ENCODE assay signal across 12 mouse cellular contexts in the genomic region with DNA sequence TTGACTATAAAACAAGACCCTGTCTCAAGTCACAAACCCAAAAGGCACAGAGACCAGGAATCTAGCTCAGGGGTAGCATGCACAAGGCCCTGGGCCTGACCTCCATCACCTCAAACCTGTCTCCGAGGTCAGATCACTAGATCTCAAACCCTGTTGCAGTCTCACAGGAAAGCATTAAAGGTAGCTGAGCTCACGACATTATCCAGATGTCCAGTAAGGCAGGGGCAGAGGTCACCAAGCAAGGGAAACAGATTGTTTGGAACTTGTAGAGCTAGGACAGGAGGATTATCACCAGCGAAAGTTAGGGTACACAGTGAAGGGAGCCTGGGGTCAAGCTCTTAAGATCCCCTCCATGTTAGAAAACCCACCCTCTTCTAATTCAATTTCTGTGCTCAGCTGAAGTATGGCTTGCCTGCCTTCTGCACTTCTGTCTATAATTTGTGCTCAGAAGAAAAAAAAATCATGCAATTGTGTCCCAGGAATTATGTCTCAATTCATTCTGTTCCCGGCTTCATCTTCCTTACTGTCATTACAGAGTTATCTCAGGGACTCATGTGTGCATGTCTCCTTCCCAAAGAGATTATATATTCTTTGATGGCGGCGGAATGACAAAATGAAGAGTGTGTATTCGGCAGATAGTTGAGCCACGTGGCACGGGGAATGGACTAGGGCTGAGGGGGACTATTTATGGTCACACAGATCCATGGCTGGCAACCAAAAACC. TPM values are rescaled to one million over a fixed set of nuclear protein-coding genes. Genes with fewer than 3 reads are reported as not detected.
A peak's percentile ranks its signal among the peaks of the same experiment; 100 is the strongest.
DNase-seq lines count a peak whose midpoint lies in the region; ATAC-seq and TF ChIP-seq lines count a peak whose summit lies in the region.
"Had no signal": no experiment of that assay in that cellular context is flagged by ENCODE, and none has a peak within 500 bp of the region (broad histone marks: within the 10 kb centered on the region; RNA-seq: fewer than 3 reads in every experiment).

No protein-coding gene starts in this region.

- 0 out of 2 replicates have a peak, but pooled peaks have one; percentile 9 for ATAC-seq in heart, embryonic 12.5 days (ENCODE audit: insufficient number of reproducible peaks, low FRiP score)
- no peak for ATAC-seq in midbrain, embryonic 15.5 days (replicated peaks)
- no peak for ATAC-seq in midbrain, embryonic 16.5 days
- peak; percentile 60 for ATAC-seq in liver, embryonic 14.5 days (ENCODE audit: insufficient read depth)

- H3K9ac ChIP-seq in heart, embryonic 12.5 days = no peak overlapping the region
- H3K9ac ChIP-seq in midbrain, embryonic 15.5 days = no peak overlapping the region
- no peak overlapping the region for H3K9ac ChIP-seq in midbrain, embryonic 16.5 days (ENCODE audit: low read depth, low read length)
- peak overlapping the region; percentile 14 for H3K9ac ChIP-seq in liver, embryonic 14.5 days (replicated peaks)
- H3K9ac ChIP-seq: hindbrain, embryonic 15.5 days; neural tube, embryonic 15.5 days had no signal

- TF ChIP-seq CTCF in liver, embryonic 14.5 days (IDR thresholded peaks at IDR 0.05; ENCODE audit: low read depth) = no peak

- intact Hi-C loops in gastrocnemius, postnatal 14 days (cut with DNase I; ENCODE audit: low total_unique reads) = no loop called here

- 0 out of 2 replicates have a peak overlapping the region, but pooled peaks have one; percentile 6 for H3K4me2 ChIP-seq in heart, embryonic 12.5 days
- no peak overlapping the region for H3K4me2 ChIP-seq in midbrain, embryonic 15.5 days
- no peak overlapping the region for H3K4me2 ChIP-seq in midbrain, embryonic 16.5 days (ENCODE audit: low read length)
- peak overlapping the region; percentile 59 for H3K4me2 ChIP-seq in liver, embryonic 14.5 days (ENCODE audit: low read depth)
- H3K4me2 ChIP-seq: hindbrain, embryonic 15.5 days; neural tube, embryonic 15.5 days had no signal

- TF ChIP-seq EP300 in liver, embryonic 14.5 days (IDR thresholded peaks at IDR 0.05; ENCODE audit: low read depth) = peak; percentile 90

- no peaks in the 10 kb centered on the region for H3K9me3 ChIP-seq in heart, embryonic 12.5 days (replicated peaks)
- no peaks in the 10 kb centered on the region for H3K9me3 ChIP-seq in midbrain, embryonic 15.5 days
- no peaks in the 10 kb centered on the region for H3K9me3 ChIP-seq in midbrain, embryonic 16.5 days (replicated peaks; ENCODE audit: control insufficient read depth, low read length, poor library complexity, severe bottlenecking)
- H3K9me3 ChIP-seq in liver, embryonic 14.5 days (ENCODE audit: control insufficient read depth, low read length) = no peaks in the 10 kb centered on the region
- H3K9me3 ChIP-seq: hindbrain, embryonic 15.5 days; neural tube, embryonic 15.5 days had no signal

- H3K27ac ChIP-seq in heart, embryonic 12.5 days (ENCODE audit: poor library complexity, severe bottlenecking) = 0 out of 2 replicates have a peak overlapping the region, but pooled peaks have one; percentile 12
- 0 out of 2 replicates have a peak overlapping the region, but pooled peaks have one; percentile 5 for H3K27ac ChIP-seq in midbrain, embryonic 15.5 days
- no peak overlapping the region for H3K27ac ChIP-seq in midbrain, embryonic 16.5 days (ENCODE audit: low read length)
- H3K27ac ChIP-seq in liver, embryonic 14.5 days = peak overlapping the region; percentile 94
- H3K27ac ChIP-seq: gastrocnemius, adult 2 months; hindbrain, embryonic 15.5 days; neural tube, embryonic 15.5 days had no signal

- H3K4me1 ChIP-seq in heart, embryonic 12.5 days (replicated peaks) = peaks cover 51% of the 10 kb centered on the region
- peaks cover 33% of the 10 kb centered on the region for H3K4me1 ChIP-seq in midbrain, embryonic 15.5 days
- peaks cover 27% of the 10 kb centered on the region for H3K4me1 ChIP-seq in midbrain, embryonic 16.5 days (ENCODE audit: control insufficient read depth, insufficient read depth, low read length)
- H3K4me1 ChIP-seq in liver, embryonic 14.5 days (replicated peaks; ENCODE audit: control insufficient read depth in 2 of 2, insufficient read depth in 2 of 2, low read length in 1 of 2) = peaks cover 65 to 75% of the 10 kb centered on the region in 2 experiments

- no peak overlapping the region for H3K4me3 ChIP-seq in heart, embryonic 12.5 days
- no peak overlapping the region for H3K4me3 ChIP-seq in midbrain, embryonic 15.5 days
- no peak overlapping the region for H3K4me3 ChIP-seq in midbrain, embryonic 16.5 days (ENCODE audit: low read depth, low read length)
- peak overlapping the region in 1 of 2 experiments; percentile 17; a peak in 1 of 4 replicates for H3K4me3 ChIP-seq in liver, embryonic 14.5 days (ENCODE audit: insufficient read depth in 1 of 2, low read depth in 2 of 2, low read length in 2 of 2)
- H3K4me3 ChIP-seq: gastrocnemius, adult 2 months; hindbrain, embryonic 15.5 days; neural tube, embryonic 15.5 days had no signal

- H3K27me3 ChIP-seq in heart, embryonic 12.5 days (replicated peaks) = peaks cover 5% of the 10 kb centered on the region; the same call in 1 of the 2 replicates
- no peaks in the 10 kb centered on the region for H3K27me3 ChIP-seq in midbrain, embryonic 15.5 days (replicated peaks)
- H3K27me3 ChIP-seq in midbrain, embryonic 16.5 days (ENCODE audit: control insufficient read depth, insufficient read depth, low read depth, low read length) = no peaks in the 10 kb centered on the region
- H3K27me3 ChIP-seq in liver, embryonic 14.5 days (ENCODE audit: control insufficient read depth, insufficient read depth, low read length) = no peaks in the 10 kb centered on the region
- H3K27me3 ChIP-seq: hindbrain, embryonic 15.5 days; neural tube, embryonic 15.5 days had no signal

- no peak for DNase-seq in heart, adult 9 months (ENCODE audit: low spot score in 2 of 2)
- DNase-seq in liver, embryonic 14.5 days (ENCODE audit: low read depth in 3 of 3, low spot score in 3 of 3) = peak; percentile 72 to 76 (median 74)
- DNase-seq in left cerebral cortex, adult 11 months (ENCODE audit: low spot score) = no peak
- no peak for DNase-seq in layer of hippocampus, adult 18-20 months (ENCODE audit: low spot score in 2 of 2)
- DNase-seq in gastrocnemius, postnatal 14 days = no peak
- DNase-seq: gastrocnemius, adult 2 months; thymus, postnatal 25 days had no signal

- H3K36me3 ChIP-seq in heart, embryonic 12.5 days = no peaks in the 10 kb centered on the region
- no peaks in the 10 kb centered on the region for H3K36me3 ChIP-seq in midbrain, embryonic 15.5 days (replicated peaks)
- H3K36me3 ChIP-seq in midbrain, embryonic 16.5 days (ENCODE audit: control insufficient read depth, insufficient read depth, low read length) = no peaks in the 10 kb centered on the region
- H3K36me3 ChIP-seq in liver, embryonic 14.5 days (replicated peaks; ENCODE audit: control insufficient read depth, insufficient read depth, low read depth) = no peaks in the 10 kb centered on the region
- H3K36me3 ChIP-seq: hindbrain, embryonic 15.5 days; neural tube, embryonic 15.5 days had no signal

- WGBS in heart, embryonic 12.5 days = 22% methylated on average over 9 of the region's 9 CpGs
- WGBS in midbrain, embryonic 15.5 days = 72% methylated on average over 9 of the region's 9 CpGs
- 72% methylated on average over 9 of the region's 9 CpGs for WGBS in midbrain, embryonic 16.5 days
- 17% methylated on average over 9 of the region's 9 CpGs for WGBS in liver, embryonic 14.5 days (ENCODE audit: insufficient replicate concordance)

RNA-seq across cellular contexts. Expression of a gene that starts 7.6 kb away (rescaled TPM):
- polyA plus RNA-seq in heart, embryonic 12.5 days (2016; fragmentation: Nextera tagmentation; extraction: Ambion mirVana) = 2.5 and 3.2 TPM in 2 replicates
- polyA plus RNA-seq in midbrain, embryonic 15.5 days (2015; fragmentation: Nextera tagmentation; extraction: Ambion mirVana) = 30.1 and 30.9 TPM in 2 replicates
- 27.3 and 28.2 TPM in 2 replicates for polyA plus RNA-seq in midbrain, embryonic 16.5 days (2015; fragmentation: Nextera tagmentation; extraction: Ambion mirVana)
- 3.0 and 3.4 TPM in 2 replicates for polyA plus RNA-seq in liver, embryonic 14.5 days (2012; rRNA removed)
- polyA plus RNA-seq in liver, embryonic 14.5 days (2014; fragmentation: Nextera tagmentation; extraction: Ambion mirVana) = 9.9 and 10.2 TPM in 2 replicates
- total RNA-seq in layer of hippocampus, adult 18-20 months (2021) = 10 to 100 TPM; 17.8 to 22.3 TPM
- 1 to 10 TPM; 4.9 to 7.2 TPM for total RNA-seq in gastrocnemius, postnatal 14 days (2021)

RNA-seq across cellular contexts. Expression of a gene that starts 10.6 kb away (rescaled TPM):
- polyA plus RNA-seq in heart, embryonic 12.5 days (2016; fragmentation: Nextera tagmentation; extraction: Ambion mirVana) = 3.6 TPM in 2 replicates
- 9.5 and 9.7 TPM in 2 replicates for polyA plus RNA-seq in midbrain, embryonic 15.5 days (2015; fragmentation: Nextera tagmentation; extraction: Ambion mirVana)
- 5.0 and 5.6 TPM in 2 replicates for polyA plus RNA-seq in midbrain, embryonic 16.5 days (2015; fragmentation: Nextera tagmentation; extraction: Ambion mirVana)
- polyA plus RNA-seq in liver, embryonic 14.5 days (2012; rRNA removed) = 5.2 and 5.4 TPM in 2 replicates
- polyA plus RNA-seq in liver, embryonic 14.5 days (2014; fragmentation: Nextera tagmentation; extraction: Ambion mirVana) = 2.9 and 3.4 TPM in 2 replicates
- 10 to 100 TPM; 12.9 to 13.1 TPM for total RNA-seq in layer of hippocampus, adult 18-20 months (2021)
- total RNA-seq in gastrocnemius, postnatal 14 days (2021) = 10 to 100 TPM; 19.9 to 28.3 TPM

RNA-seq across cellular contexts. Expression of a gene that starts 35.5 kb away (rescaled TPM):
- 17.8 and 19.5 TPM in 2 replicates for polyA plus RNA-seq in heart, embryonic 12.5 days (2016; fragmentation: Nextera tagmentation; extraction: Ambion mirVana)
- 5.2 and 6.2 TPM in 2 replicates for polyA plus RNA-seq in midbrain, embryonic 15.5 days (2015; fragmentation: Nextera tagmentation; extraction: Ambion mirVana)
- polyA plus RNA-seq in midbrain, embryonic 16.5 days (2015; fragmentation: Nextera tagmentation; extraction: Ambion mirVana) = 4.3 TPM in 2 replicates
- 16.8 and 21.8 TPM in 2 replicates for polyA plus RNA-seq in liver, embryonic 14.5 days (2012; rRNA removed)
- polyA plus RNA-seq in liver, embryonic 14.5 days (2014; fragmentation: Nextera tagmentation; extraction: Ambion mirVana) = 29.5 and 30.0 TPM in 2 replicates
- total RNA-seq in layer of hippocampus, adult 18-20 months (2021) = 1 to 10 TPM; 2.6 to 2.9 TPM
- total RNA-seq in gastrocnemius, postnatal 14 days (2021) = 1 to 10 TPM; 6.8 to 9.9 TPM

RNA-seq across cellular contexts. Expression of a gene that starts 58.6 kb away (rescaled TPM):
- polyA plus RNA-seq in heart, embryonic 12.5 days (2016; fragmentation: Nextera tagmentation; extraction: Ambion mirVana) = 16.9 TPM in 2 replicates
- 16.7 and 18.5 TPM in 2 replicates for polyA plus RNA-seq in midbrain, embryonic 15.5 days (2015; fragmentation: Nextera tagmentation; extraction: Ambion mirVana)
- 19.2 TPM in 2 replicates for polyA plus RNA-seq in midbrain, embryonic 16.5 days (2015; fragmentation: Nextera tagmentation; extraction: Ambion mirVana)
- 4.8 and 6.0 TPM in 2 replicates for polyA plus RNA-seq in liver, embryonic 14.5 days (2012; rRNA removed)
- polyA plus RNA-seq in liver, embryonic 14.5 days (2014; fragmentation: Nextera tagmentation; extraction: Ambion mirVana) = 5.0 and 7.4 TPM in 2 replicates
- total RNA-seq in layer of hippocampus, adult 18-20 months (2021) = 10 to 100 TPM; 31.8 to 32.2 TPM
- 10 to 100 TPM; 29.9 to 37.2 TPM for total RNA-seq in gastrocnemius, postnatal 14 days (2021)

Comparison
In these comparisons a context has a peak if more than half of its experiments do, and no peak if none do; other contexts are left out.
1. ATAC-seq: peak in heart, embryonic 12.5 days (single experiment) and liver, embryonic 14.5 days (single experiment); none in midbrain, embryonic 15.5 days (single experiment) and midbrain, embryonic 16.5 days (single experiment).
2. H3K4me2 ChIP-seq: peak in heart, embryonic 12.5 days (single experiment) and liver, embryonic 14.5 days (single experiment); none in midbrain, embryonic 15.5 days (single experiment) and midbrain, embryonic 16.5 days (single experiment).
3. DNase-seq: peak in liver, embryonic 14.5 days (3 of 3); none in heart, adult 9 months (0 of 2), left cerebral cortex, adult 11 months (single experiment), layer of hippocampus, adult 18-20 months (0 of 2) and gastrocnemius, postnatal 14 days (single experiment).